Mouse (Mus musculus): Measurements from ENCODE around the gene Kcnj12. TPM values are rescaled to one million over a fixed set of nuclear protein-coding genes. Genes with fewer than 3 reads are reported as not detected.

The Kcnj12 gene
- total and polyA plus RNA-seq, 3 experiments, result not detected

DNA sequence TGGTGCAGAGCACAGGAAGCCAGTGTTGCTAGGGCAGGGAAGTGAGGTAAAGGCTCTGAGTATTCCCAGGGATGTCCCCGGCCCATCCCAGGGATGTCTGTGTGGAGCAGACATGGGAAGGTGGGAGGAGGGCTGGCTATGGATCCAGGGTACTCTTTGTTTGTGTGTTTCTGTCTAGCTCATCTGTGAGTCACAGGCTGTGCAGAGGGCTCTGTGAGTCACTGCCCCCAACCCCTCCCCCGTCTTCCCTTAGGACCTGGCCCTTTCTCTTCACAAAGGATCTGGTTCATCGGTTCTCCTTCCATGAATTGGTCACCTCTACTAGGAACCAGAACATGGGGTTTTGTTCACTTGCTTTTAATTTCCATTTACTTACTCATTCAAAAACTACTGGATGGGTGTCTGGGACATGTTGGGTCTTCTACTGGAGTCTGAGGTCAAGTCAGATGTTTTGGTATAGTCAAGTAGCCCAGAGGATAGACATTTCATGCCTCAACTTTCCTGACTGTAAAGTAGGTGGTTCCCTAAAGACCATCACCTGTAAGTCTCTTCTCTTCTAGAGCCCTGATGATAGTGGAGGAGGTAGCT is 97.7 kb downstream of the Kcnj12 start:
- Histone ChIP-seq H3K9ac (ENCODE audit: control insufficient read depth, low read depth, low read length, poor library complexity, severe bottlenecking) (no peak overlapping the region), H3K27me3 (ENCODE audit: control insufficient read depth in 1 of 2, insufficient read depth in 2 of 2, low read length in 2 of 2) (peaks cover 0 to 6% of the 10 kb centered on the region in 2 experiments; a peak in 2 of 4 replicates), H3K79me2 (ENCODE audit: control insufficient read depth, insufficient read depth, low read length, poor library complexity) (no peaks in the 10 kb centered on the region), H3K36me3 (ENCODE audit: control insufficient read depth in 1 of 2, insufficient read depth in 2 of 2, low read length in 2 of 2) (no peaks in the 10 kb centered on the region), H3K4me1 (ENCODE audit: control insufficient read depth in 1 of 2, insufficient read depth in 2 of 2, low read length in 2 of 2) (peaks cover 0 to 7% of the 10 kb centered on the region in 2 experiments; a peak in 1 of 4 replicates), H3K27ac (ENCODE audit: control insufficient read depth, low read depth, low read length) (no peak overlapping the region), H3K4me3 (ENCODE audit: control insufficient read depth in 1 of 2, insufficient read depth in 1 of 2, low read depth in 2 of 2, low read length in 2 of 2) (no peak overlapping the region), H3K9me3 (replicated peaks; ENCODE audit: insufficient read depth, low read length) (no peaks in the 10 kb centered on the region)
- no peak for DNase-seq (ENCODE audit: low read depth, low spot score)
- TF ChIP-seq SMC3 (IDR thresholded peaks at IDR 0.05; ENCODE audit: low read depth, low read length) (no peak), POLR2AphosphoS2 (IDR thresholded peaks at IDR 0.05; ENCODE audit: low read length) (no peak), MYB (IDR thresholded peaks at IDR 0.05; ENCODE audit: low read depth, low read length) (no peak), TAL1 (IDR thresholded peaks at IDR 0.05; ENCODE audit: low read length) (no peak), NRF1 (IDR thresholded peaks at IDR 0.05; ENCODE audit: insufficient read depth, low read depth, low read length, poor library complexity, severe bottlenecking) (no peak), SIN3A (IDR thresholded peaks at IDR 0.05; ENCODE audit: low read length) (no peak), RCOR1 (IDR thresholded peaks at IDR 0.05; ENCODE audit: low read depth, low read length) (no peak), BHLHE40 (IDR thresholded peaks at IDR 0.05; ENCODE audit: borderline replicate concordance, low read depth, low read length) (no peak), TCF12 (IDR thresholded peaks at IDR 0.05; ENCODE audit: low read depth, low read length) (no peak), EP300 (IDR thresholded peaks at IDR 0.05; ENCODE audit: low read depth in 1 of 2, low read length in 2 of 2) (no peak), USF2 (IDR thresholded peaks at IDR 0.05; ENCODE audit: borderline replicate concordance in 1 of 2, insufficient read depth in 1 of 2, low read depth in 1 of 2, low read length in 2 of 2) (no peak), UBTF (IDR thresholded peaks at IDR 0.05; ENCODE audit: borderline replicate concordance, insufficient read depth, low read depth, low read length) (no peak), MAFK (IDR thresholded peaks at IDR 0.05; ENCODE audit: borderline replicate concordance, low read depth, low read length) (no peak), ZC3H11A (IDR thresholded peaks at IDR 0.05; ENCODE audit: low read depth, low read length) (no peak)

Other genes with a start within 250 kb of the Kcnj12 start
- gene Top3a, start 245.2 kb upstream of the Kcnj12 start, total RNA-seq (2012; rRNA removed), result 17.7 and 19.3 TPM in 2 replicates
- 10 to 100 TPM in 1 of 2 experiments, not detected in 1; 18.4 TPM for gene Top3a, start 245.2 kb upstream of the Kcnj12 start, polyA plus RNA-seq (2012; ENCODE audit: insufficient read depth in 1 of 2, insufficient read length in 2 of 2, low read depth in 1 of 2, low replicate concordance in 2 of 2, missing spikeins in 1 of 2)
- gene Smcr8, start 245.0 kb upstream of the Kcnj12 start, total RNA-seq (2012; rRNA removed), result 17.0 and 20.0 TPM in 2 replicates
- gene Smcr8, start 245.0 kb upstream of the Kcnj12 start, polyA plus RNA-seq (2012; ENCODE audit: insufficient read depth in 1 of 2, insufficient read length in 2 of 2, low read depth in 1 of 2, low replicate concordance in 2 of 2, missing spikeins in 1 of 2), result 10 to 100 TPM in 1 of 2 experiments, not detected in 1; 20.5 TPM
- gene Shmt1, start 210.8 kb upstream of the Kcnj12 start, total RNA-seq (2012; rRNA removed), result 63.3 and 71.4 TPM in 2 replicates
- gene Shmt1, start 210.8 kb upstream of the Kcnj12 start, polyA plus RNA-seq (2012; ENCODE audit: insufficient read depth in 1 of 2, insufficient read length in 2 of 2, low read depth in 1 of 2, low replicate concordance in 2 of 2, missing spikeins in 1 of 2), result 10 to 100 TPM in 1 of 2 experiments, not detected in 1; 55.3 TPM
- gene Dhrs7b, start 191.9 kb upstream of the Kcnj12 start, total RNA-seq (2012; rRNA removed), result 67.8 and 81.5 TPM in 2 replicates
- gene Dhrs7b, start 191.9 kb upstream of the Kcnj12 start, polyA plus RNA-seq (2012; ENCODE audit: insufficient read depth in 1 of 2, insufficient read length in 2 of 2, low read depth in 1 of 2, low replicate concordance in 2 of 2, missing spikeins in 1 of 2), result 10 to 100 TPM; 49.5 to 94.7 TPM
- 90.7 and 125 TPM in 2 replicates for gene Tmem11, start 143.3 kb upstream of the Kcnj12 start, total RNA-seq (2012; rRNA removed)
- gene Tmem11, start 143.3 kb upstream of the Kcnj12 start, polyA plus RNA-seq (2012; ENCODE audit: insufficient read depth in 1 of 2, insufficient read length in 2 of 2, low read depth in 1 of 2, low replicate concordance in 2 of 2, missing spikeins in 1 of 2), result 100 to 1,000 TPM in 1 of 2 experiments, not detected in 1; 117 TPM
- 3.0 and 3.9 TPM in 2 replicates for gene Natd1, start 107.8 kb upstream of the Kcnj12 start, total RNA-seq (2012; rRNA removed)
- gene Natd1, start 107.8 kb upstream of the Kcnj12 start, polyA plus RNA-seq (2012; ENCODE audit: insufficient read depth in 1 of 2, insufficient read length in 2 of 2, low read depth in 1 of 2, low replicate concordance in 2 of 2, missing spikeins in 1 of 2), result 10 to 100 TPM in 1 of 2 experiments, not detected in 1; 10.9 TPM
- gene Map2k3, start 90.5 kb upstream of the Kcnj12 start, total RNA-seq (2012; rRNA removed), result 69.2 and 73.2 TPM in 2 replicates
- 100 to 1,000 TPM; 111 to 132 TPM for gene Map2k3, start 90.5 kb upstream of the Kcnj12 start, polyA plus RNA-seq (2012; ENCODE audit: insufficient read depth in 1 of 2, insufficient read length in 2 of 2, low read depth in 1 of 2, low replicate concordance in 2 of 2, missing spikeins in 1 of 2)
- gene Tnfrsf13b, start 104.2 kb downstream of the Kcnj12 start, total RNA-seq (2012; rRNA removed), result 7.7 and 11.9 TPM in 2 replicates
- 10 to 100 TPM in 1 of 2 experiments, not detected in 1; 17.9 TPM for gene Tnfrsf13b, start 104.2 kb downstream of the Kcnj12 start, polyA plus RNA-seq (2012; ENCODE audit: insufficient read depth in 1 of 2, insufficient read length in 2 of 2, low read depth in 1 of 2, low replicate concordance in 2 of 2, missing spikeins in 1 of 2)
- 36.5 and 37.1 TPM in 2 replicates for gene Usp22, start 152.5 kb downstream of the Kcnj12 start, total RNA-seq (2012; rRNA removed)
- gene Usp22, start 152.5 kb downstream of the Kcnj12 start, polyA plus RNA-seq (2012; ENCODE audit: insufficient read depth in 1 of 2, insufficient read length in 2 of 2, low read depth in 1 of 2, low replicate concordance in 2 of 2, missing spikeins in 1 of 2), result 100 to 1,000 TPM in 1 of 2 experiments, 10 to 100 TPM in 1; 36.9 to 646 TPM
- gene Aldh3a1, start 185.0 kb downstream of the Kcnj12 start, total RNA-seq (2012; rRNA removed), result 0.08 TPM in 1 of 2 replicates, not detected in the other
- not detected for gene Aldh3a1, start 185.0 kb downstream of the Kcnj12 start, polyA plus RNA-seq (2012; ENCODE audit: insufficient read depth in 1 of 2, insufficient read length in 2 of 2, low read depth in 1 of 2, low replicate concordance in 2 of 2, missing spikeins in 1 of 2)
- 9.6 and 11.0 TPM in 2 replicates for gene Aldh3a2, start 244.9 kb downstream of the Kcnj12 start, total RNA-seq (2012; rRNA removed)
- 10 to 100 TPM in 1 of 2 experiments, not detected in 1; 15.0 TPM for gene Aldh3a2, start 244.9 kb downstream of the Kcnj12 start, polyA plus RNA-seq (2012; ENCODE audit: insufficient read depth in 1 of 2, insufficient read length in 2 of 2, low read depth in 1 of 2, low replicate concordance in 2 of 2, missing spikeins in 1 of 2)